Mouse (Mus musculus) urinary bladder, postnatal 25 days (tissue): ENCODE measurements around the gene Pdzrn3.

Experiments used
- DNase-seq: peaks from one replicate; pipeline ENCODE4 v3.0.0; 2022; ENCODE audit warnings: low spot score

Gene Pdzrn3

GRCm38 (mm10) chr6:101366809-101367602, 10.7 kb downstream of the Pdzrn3 start:
- no peak for DNase-seq

GRCm38 (mm10) chr6:101365795-101366194, 11.9 kb downstream of the Pdzrn3 start:
- DNase-seq = no peak

- DNase-seq = no peak
Measured at GRCm38 (mm10) chr6:101363904-101364303, 13.8 kb downstream of the Pdzrn3 start.

GRCm38 (mm10) chr6:101362728-101363127, 15.0 kb downstream of the Pdzrn3 start:
- DNase-seq = no peak

- DNase-seq = no peak
Measured at GRCm38 (mm10) chr6:101362268-101362667, 15.4 kb downstream of the Pdzrn3 start.

GRCm38 (mm10) chr6:101360211-101360737, 17.4 kb downstream of the Pdzrn3 start:
- no peak for DNase-seq

- DNase-seq = no peak
Measured at GRCm38 (mm10) chr6:101359646-101360045, 18.1 kb downstream of the Pdzrn3 start.

- no peak for DNase-seq
Measured at GRCm38 (mm10) chr6:101354887-101355286, 22.8 kb downstream of the Pdzrn3 start.

GRCm38 (mm10) chr6:101354230-101354881, 23.3 kb downstream of the Pdzrn3 start:
- no peak for DNase-seq

- DNase-seq = no peak
Measured at GRCm38 (mm10) chr6:101353701-101354100, 24.0 kb downstream of the Pdzrn3 start.

GRCm38 (mm10) chr6:101352626-101353025, 25.1 kb downstream of the Pdzrn3 start:
- no peak for DNase-seq

- no peak for DNase-seq
Measured at GRCm38 (mm10) chr6:101351100-101351499, 26.6 kb downstream of the Pdzrn3 start.

GRCm38 (mm10) chr6:101350414-101350973, 27.2 kb downstream of the Pdzrn3 start:
- DNase-seq = no peak

GRCm38 (mm10) chr6:101348496-101348895, 29.2 kb downstream of the Pdzrn3 start:
- DNase-seq = no peak

- no peak for DNase-seq
Measured at GRCm38 (mm10) chr6:101340051-101340450, 37.6 kb downstream of the Pdzrn3 start.

- no peak for DNase-seq
Measured at GRCm38 (mm10) chr6:101337842-101338528, 39.7 kb downstream of the Pdzrn3 start.

- DNase-seq = no peak
Measured at GRCm38 (mm10) chr6:101336660-101337059, 41.0 kb downstream of the Pdzrn3 start.

GRCm38 (mm10) chr6:101335744-101336143, 42.0 kb downstream of the Pdzrn3 start:
- no peak for DNase-seq

- no peak for DNase-seq
Measured at GRCm38 (mm10) chr6:101334495-101334894, 43.2 kb downstream of the Pdzrn3 start.

GRCm38 (mm10) chr6:101330392-101330791, 47.3 kb downstream of the Pdzrn3 start:
- DNase-seq = no peak

- no peak for DNase-seq
Measured at GRCm38 (mm10) chr6:101329499-101329898, 48.2 kb downstream of the Pdzrn3 start.

- DNase-seq = no peak
Measured at GRCm38 (mm10) chr6:101328514-101328913, 49.2 kb downstream of the Pdzrn3 start.
